15 mouse cellular contexts compared by ENCODE assay signal in genomic region chr16:91458301-91458746, GRCm38 (mm10). TPM values are rescaled to one million over a fixed set of nuclear protein-coding genes. Genes with fewer than 3 reads are reported as not detected.
A peak's percentile ranks its signal among the peaks of the same experiment; 100 is the strongest.
DNase-seq lines count a peak whose midpoint lies in the region; ATAC-seq and TF ChIP-seq lines count a peak whose summit lies in the region.
"Had no signal": no experiment of that assay in that cellular context is flagged by ENCODE, and none has a peak within 500 bp of the region (broad histone marks: within the 10 kb centered on the region; RNA-seq: fewer than 3 reads in every experiment).

No protein-coding gene starts in this region.

- H3K9ac ChIP-seq in forebrain, embryonic 13.5 days = no peak overlapping the region
- H3K9ac ChIP-seq in midbrain, embryonic 11.5 days (ENCODE audit: low read length) = no peak overlapping the region
- no peak overlapping the region for H3K9ac ChIP-seq in midbrain, postnatal 0 days (replicated peaks; ENCODE audit: low read length, poor library complexity, severe bottlenecking)
- H3K9ac ChIP-seq: forebrain, postnatal 0 days; hindbrain, embryonic 14.5 days; stomach, embryonic 15.5 days had no signal

- H3K27ac ChIP-seq in forebrain, embryonic 13.5 days = 0 out of 2 replicates have a peak overlapping the region, but pooled peaks have one; percentile 22
- H3K27ac ChIP-seq in forebrain, embryonic 10.5 days = no peak overlapping the region
- H3K27ac ChIP-seq in midbrain, embryonic 11.5 days (ENCODE audit: low read depth, low read length) = no peak overlapping the region
- no peak overlapping the region for H3K27ac ChIP-seq in midbrain, postnatal 0 days (ENCODE audit: low read depth, low read length)
- H3K27ac ChIP-seq: hindbrain, embryonic 14.5 days; stomach, embryonic 15.5 days had no signal

- H3K4me1 ChIP-seq in forebrain, embryonic 13.5 days = peaks cover 10% of the 10 kb centered on the region
- H3K4me1 ChIP-seq in forebrain, embryonic 10.5 days = peaks cover 11% of the 10 kb centered on the region; the same call in 1 of the 2 replicates
- peaks cover 60% of the 10 kb centered on the region for H3K4me1 ChIP-seq in erythroblast, embryonic 14.5 days (ENCODE audit: control insufficient read depth)
- H3K4me1 ChIP-seq in midbrain, embryonic 11.5 days (ENCODE audit: control insufficient read depth, insufficient read depth, low read length) = no peaks in the 10 kb centered on the region
- no peaks in the 10 kb centered on the region for H3K4me1 ChIP-seq in midbrain, postnatal 0 days (ENCODE audit: insufficient read depth, low read length)
- H3K4me1 ChIP-seq: stomach, embryonic 15.5 days had no signal

- H3K36me3 ChIP-seq in forebrain, embryonic 13.5 days (ENCODE audit: poor library complexity, severe bottlenecking) = no peaks in the 10 kb centered on the region
- no peaks in the 10 kb centered on the region for H3K36me3 ChIP-seq in forebrain, embryonic 10.5 days (replicated peaks)
- peaks cover 25% of the 10 kb centered on the region for H3K36me3 ChIP-seq in erythroblast, embryonic 14.5 days (ENCODE audit: control insufficient read depth)
- no peaks in the 10 kb centered on the region for H3K36me3 ChIP-seq in midbrain, embryonic 11.5 days (ENCODE audit: control insufficient read depth, insufficient read depth, low read length)
- no peaks in the 10 kb centered on the region for H3K36me3 ChIP-seq in midbrain, postnatal 0 days (ENCODE audit: insufficient read depth, low read length)
- H3K36me3 ChIP-seq: stomach, embryonic 15.5 days had no signal

- no peak overlapping the region for H3K4me3 ChIP-seq in forebrain, embryonic 13.5 days
- H3K4me3 ChIP-seq in forebrain, embryonic 10.5 days = no peak overlapping the region
- H3K4me3 ChIP-seq in erythroblast, embryonic 14.5 days (replicated peaks) = peak overlapping the region; percentile 26
- no peak overlapping the region for H3K4me3 ChIP-seq in midbrain, embryonic 11.5 days (ENCODE audit: low read depth, low read length)
- no peak overlapping the region for H3K4me3 ChIP-seq in midbrain, postnatal 0 days (ENCODE audit: low read depth, low read length)
- H3K4me3 ChIP-seq: megakaryocyte, embryonic 14.5 days; stomach, embryonic 15.5 days had no signal

- no peak for ATAC-seq in forebrain, embryonic 13.5 days
- peak; percentile 60 for ATAC-seq in megakaryocyte-erythroid progenitor cell, adult 5-6 weeks (replicated peaks; ENCODE audit: low FRiP score, low TSS enrichment, poor library complexity, severe bottlenecking)
- no peak for ATAC-seq in midbrain, embryonic 11.5 days (ENCODE audit: low FRiP score)
- ATAC-seq in midbrain, postnatal 0 days (ENCODE audit: low FRiP score) = no peak

- H3K27me3 ChIP-seq in forebrain, embryonic 13.5 days = no peaks in the 10 kb centered on the region
- H3K27me3 ChIP-seq in forebrain, embryonic 10.5 days (ENCODE audit: poor library complexity, severe bottlenecking) = no peaks in the 10 kb centered on the region
- no peaks in the 10 kb centered on the region for H3K27me3 ChIP-seq in erythroblast, embryonic 14.5 days (ENCODE audit: control insufficient read depth)
- no peaks in the 10 kb centered on the region for H3K27me3 ChIP-seq in midbrain, embryonic 11.5 days (ENCODE audit: control insufficient read depth, insufficient read depth, low read length)
- H3K27me3 ChIP-seq in midbrain, postnatal 0 days (ENCODE audit: insufficient read depth, low read length) = no peaks in the 10 kb centered on the region
- H3K27me3 ChIP-seq: megakaryocyte, embryonic 14.5 days; stomach, embryonic 15.5 days had no signal

- no peaks in the 10 kb centered on the region for H3K9me3 ChIP-seq in forebrain, embryonic 13.5 days (replicated peaks)
- no peaks in the 10 kb centered on the region for H3K9me3 ChIP-seq in forebrain, embryonic 10.5 days
- peaks cover 9% of the 10 kb centered on the region for H3K9me3 ChIP-seq in erythroblast, embryonic 14.5 days (ENCODE audit: control insufficient read depth, low read length)
- H3K9me3 ChIP-seq in midbrain, embryonic 11.5 days (ENCODE audit: control insufficient read depth, low read length) = no peaks in the 10 kb centered on the region
- H3K9me3 ChIP-seq in midbrain, postnatal 0 days (ENCODE audit: low read length) = no peaks in the 10 kb centered on the region
- H3K9me3 ChIP-seq: megakaryocyte, embryonic 14.5 days; stomach, embryonic 15.5 days had no signal

- no peak for DNase-seq in forebrain, embryonic 10.5 days (ENCODE audit: extremely low spot score, low spot score)
- peak; percentile 86 for DNase-seq in thymus, postnatal 14 days
- DNase-seq in adrenal gland, postnatal 14 days = no peak
- no peak for DNase-seq in midbrain, embryonic 11.5 days (ENCODE audit: low spot score, missing footprints)
- DNase-seq in midbrain, postnatal 0 days (ENCODE audit: low spot score) = no peak
- DNase-seq: cerebellum, adult 9-10 months; gastrocnemius, postnatal 36 days; kidney, adult 9 months had no signal

- TF ChIP-seq CTCF in midbrain, postnatal 0 days (IDR thresholded peaks at IDR 0.05) = no peak

- 77% methylated on average over 21 of the region's 21 CpGs for WGBS in forebrain, embryonic 13.5 days
- 86% methylated on average over 21 of the region's 21 CpGs for WGBS in forebrain, embryonic 10.5 days
- 89% methylated on average over 21 of the region's 21 CpGs for WGBS in midbrain, embryonic 11.5 days
- 77% methylated on average over 21 of the region's 21 CpGs for WGBS in midbrain, postnatal 0 days

- no peak overlapping the region for H3K4me2 ChIP-seq in forebrain, embryonic 13.5 days
- H3K4me2 ChIP-seq in midbrain, embryonic 11.5 days = no peak overlapping the region
- no peak overlapping the region for H3K4me2 ChIP-seq in midbrain, postnatal 0 days (ENCODE audit: low read depth, low read length, poor library complexity, severe bottlenecking)
- H3K4me2 ChIP-seq: hindbrain, embryonic 14.5 days; stomach, embryonic 15.5 days had no signal

RNA-seq across cellular contexts. Expression of gene Ifnar1, which starts 26.7 kb away (rescaled TPM):
- polyA plus RNA-seq in forebrain, embryonic 13.5 days (2015; fragmentation: Nextera tagmentation; extraction: Ambion mirVana) = 45.9 and 47.4 TPM in 2 replicates
- polyA plus RNA-seq in forebrain, embryonic 10.5 days (2016; fragmentation: Nextera tagmentation; extraction: Ambion mirVana) = 48.3 and 52.7 TPM in 2 replicates
- 0.82 and 1.0 TPM in 2 replicates for polyA plus RNA-seq in erythroblast, embryonic 14.5 days (2012)
- 16.3 and 19.6 TPM in 2 replicates for total RNA-seq in megakaryocyte-erythroid progenitor cell, adult 5-6 weeks (2014; fragmentation: Nextera tagmentation)
- 22.2 and 22.7 TPM in 2 replicates for total RNA-seq in megakaryocyte-erythroid progenitor cell, adult 5-6 weeks (2017)
- 80.3 and 82.7 TPM in 2 replicates for total RNA-seq in adrenal gland, postnatal 14 days (2021)
- polyA plus RNA-seq in midbrain, embryonic 11.5 days (2014; fragmentation: Nextera tagmentation; extraction: Ambion mirVana) = 49.9 and 53.8 TPM in 2 replicates
- total RNA-seq in midbrain, postnatal 0 days (2014; rRNA removed) = 61.1 and 78.9 TPM in 2 replicates
- 30.9 and 32.4 TPM in 2 replicates for polyA plus RNA-seq in midbrain, postnatal 0 days (2015; fragmentation: Nextera tagmentation; extraction: Ambion mirVana)

RNA-seq across cellular contexts. Expression of gene Il10rb, which starts 52.4 kb away (rescaled TPM):
- 5.9 TPM in 2 replicates for polyA plus RNA-seq in forebrain, embryonic 13.5 days (2015; fragmentation: Nextera tagmentation; extraction: Ambion mirVana)
- 4.7 and 5.8 TPM in 2 replicates for polyA plus RNA-seq in forebrain, embryonic 10.5 days (2016; fragmentation: Nextera tagmentation; extraction: Ambion mirVana)
- polyA plus RNA-seq in erythroblast, embryonic 14.5 days (2012) = 0.73 and 0.96 TPM in 2 replicates
- 17.3 and 20.6 TPM in 2 replicates for total RNA-seq in megakaryocyte-erythroid progenitor cell, adult 5-6 weeks (2014; fragmentation: Nextera tagmentation)
- total RNA-seq in megakaryocyte-erythroid progenitor cell, adult 5-6 weeks (2017) = 23.1 and 29.0 TPM in 2 replicates
- total RNA-seq in adrenal gland, postnatal 14 days (2021) = 105 and 106 TPM in 2 replicates
- 8.1 and 8.5 TPM in 2 replicates for polyA plus RNA-seq in midbrain, embryonic 11.5 days (2014; fragmentation: Nextera tagmentation; extraction: Ambion mirVana)
- 5.5 and 7.5 TPM in 2 replicates for total RNA-seq in midbrain, postnatal 0 days (2014; rRNA removed)
- 10.5 and 12.8 TPM in 2 replicates for polyA plus RNA-seq in midbrain, postnatal 0 days (2015; fragmentation: Nextera tagmentation; extraction: Ambion mirVana)

Comparison
In these comparisons a context has a peak if more than half of its experiments do, and no peak if none do; other contexts are left out.
1. RNA of gene Ifnar1, which starts 26.7 kb away (polyA plus RNA-seq): 49.9 to 53.8 TPM in midbrain, embryonic 11.5 days, 48.3 to 52.7 TPM in forebrain, embryonic 10.5 days, 45.9 to 47.4 TPM in forebrain, embryonic 13.5 days and 30.9 to 32.4 TPM in midbrain, postnatal 0 days; 0.82 to 1.0 TPM in erythroblast, embryonic 14.5 days; every median in the first group is over 10 times any median in the second.